Mouse (Mus musculus) midbrain, embryonic 16.5 days (tissue): ENCODE measurements at regions not wholly inside any gene's neighbourhood (a gene's known extent, or its start where the extent isn't known, plus 50 kb on each side); places are given as distances from the start of the nearest gene placed in this dataset.

Experiments used
- ATAC-seq: fragments of 200-750 bp; cut with Nextera tagmentation; 2 replicates; pipeline ENCODE4 v1.8.0; 2017; ENCODE audit warnings: moderate TSS enrichment
- H3K27ac ChIP-seq: fragments of 300-500 bp; sonication (generic); 2 replicates; pipeline ENCODE4 v1.5.1; 2014; ENCODE audit warnings: mild to moderate bottlenecking, low read length, mixed read lengths
- H3K27me3 ChIP-seq: fragments of 300-500 bp; sonication (generic); 2 replicates; pipeline ENCODE4 v1.6.1; 2014; ENCODE audit warnings: low read depth, low read length, mixed read lengths; ENCODE audit not compliant: control insufficient read depth, insufficient read depth
- H3K36me3 ChIP-seq: fragments of 300-500 bp; sonication (generic); 2 replicates; pipeline ENCODE4 v1.6.1; 2014; ENCODE audit warnings: mild to moderate bottlenecking, low read length, moderate library complexity, mixed read lengths; ENCODE audit not compliant: control insufficient read depth, insufficient read depth
- H3K4me1 ChIP-seq: fragments of 300-500 bp; sonication (generic); 2 replicates; pipeline ENCODE4 v1.6.1; 2014; ENCODE audit warnings: mild to moderate bottlenecking, low read length, mixed read lengths; ENCODE audit not compliant: control insufficient read depth, insufficient read depth
- H3K4me2 ChIP-seq: fragments of 300-500 bp; sonication (generic); 2 replicates; pipeline ENCODE4 v1.6.1; 2014; ENCODE audit warnings: mild to moderate bottlenecking, low read length, mixed read lengths
- H3K4me3 ChIP-seq: fragments of 300-500 bp; sonication (generic); 2 replicates; pipeline ENCODE4 v1.5.1; 2014; ENCODE audit warnings: low read depth, mild to moderate bottlenecking, low read length, moderate library complexity, mixed read lengths
- H3K9ac ChIP-seq: fragments of 300-500 bp; sonication (generic); 2 replicates; pipeline ENCODE4 v1.6.1; 2014; ENCODE audit warnings: low read depth, low read length, mixed read lengths
- H3K9me3 ChIP-seq: fragments of 300-500 bp; sonication (generic); replicated peaks from 2 replicates; pipeline ENCODE4 v1.6.1; 2014; ENCODE audit warnings: mild to moderate bottlenecking, low read length, mixed read lengths; ENCODE audit not compliant: control insufficient read depth, poor library complexity, severe bottlenecking
- WGBS: fragments of 180-500 bp; shearing (Covaris S2); extraction: QIAGEN DNeasy Blood & Tissue Kit; methylation state at CpG from one replicate; pipeline ENCODE4 v1.1.7; 2014; 5-methylcytosine and 5-hydroxymethylcytosine counted together

DNA sequence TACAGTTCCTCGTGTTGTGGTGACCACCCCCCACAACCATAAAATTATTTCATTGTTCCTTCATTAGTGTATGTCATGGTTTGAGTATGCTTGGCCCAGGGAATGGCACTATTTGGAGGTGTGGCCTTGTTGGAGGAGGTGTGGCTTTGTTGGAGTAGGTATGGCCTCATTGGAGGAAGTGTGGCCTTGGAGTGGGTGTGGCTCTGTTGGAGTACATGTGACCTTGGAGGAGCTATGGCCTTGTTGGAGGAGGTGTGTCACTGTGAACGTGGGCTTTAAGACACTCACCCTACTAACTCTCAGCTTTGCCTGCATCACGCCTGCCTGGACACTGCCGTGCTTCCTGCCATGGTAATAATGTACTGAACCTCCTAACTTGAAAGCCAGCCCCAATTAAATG is 179.9 kb downstream of the Cryba4 start:
- H3K9me3 ChIP-seq, result no peaks in the 10 kb centered on the region
- no peak overlapping the region for H3K9ac ChIP-seq
- no peaks in the 10 kb centered on the region for H3K27me3 ChIP-seq
- no peak overlapping the region for H3K4me2 ChIP-seq
- no peaks in the 10 kb centered on the region for H3K36me3 ChIP-seq
- H3K27ac ChIP-seq, result no peak overlapping the region
- no peak overlapping the region for H3K4me3 ChIP-seq
- no peak for ATAC-seq
- H3K4me1 ChIP-seq, result no peaks in the 10 kb centered on the region
- WGBS, result 67% methylated on average over 4 of the region's 4 CpGs

DNA sequence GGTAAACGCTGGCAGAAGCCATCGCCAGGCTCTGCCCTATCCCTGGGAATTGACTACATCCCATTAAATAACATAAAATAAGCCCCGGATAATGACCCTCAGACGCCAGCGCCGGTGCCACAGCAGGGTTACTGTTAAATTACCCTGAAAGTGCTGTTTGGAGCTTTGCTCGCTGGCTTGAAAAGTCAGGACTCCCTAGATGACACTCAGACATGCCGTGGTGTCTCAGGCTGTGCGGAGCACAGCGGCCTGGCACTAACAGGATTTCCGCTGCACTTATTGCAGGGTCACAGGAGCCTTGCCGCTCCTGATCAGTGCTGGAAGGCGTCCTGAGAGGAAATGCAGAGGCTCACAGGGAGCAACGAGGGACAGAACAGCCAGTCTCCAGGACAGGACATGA is 175.2 kb downstream of the Cryba4 start:
- H3K27me3 ChIP-seq, result no peaks in the 10 kb centered on the region
- no peak for ATAC-seq
- H3K27ac ChIP-seq, result no peak overlapping the region
- H3K4me2 ChIP-seq, result no peak overlapping the region
- H3K9me3 ChIP-seq, result no peaks in the 10 kb centered on the region
- H3K36me3 ChIP-seq, result no peaks in the 10 kb centered on the region
- no peak overlapping the region for H3K4me3 ChIP-seq
- WGBS, result 13% methylated on average over 14 of the region's 14 CpGs
- no peak overlapping the region for H3K9ac ChIP-seq
- 0 out of 2 replicates have a peak, but pooled peaks cover 2% of the 10 kb centered on the region for H3K4me1 ChIP-seq

DNA sequence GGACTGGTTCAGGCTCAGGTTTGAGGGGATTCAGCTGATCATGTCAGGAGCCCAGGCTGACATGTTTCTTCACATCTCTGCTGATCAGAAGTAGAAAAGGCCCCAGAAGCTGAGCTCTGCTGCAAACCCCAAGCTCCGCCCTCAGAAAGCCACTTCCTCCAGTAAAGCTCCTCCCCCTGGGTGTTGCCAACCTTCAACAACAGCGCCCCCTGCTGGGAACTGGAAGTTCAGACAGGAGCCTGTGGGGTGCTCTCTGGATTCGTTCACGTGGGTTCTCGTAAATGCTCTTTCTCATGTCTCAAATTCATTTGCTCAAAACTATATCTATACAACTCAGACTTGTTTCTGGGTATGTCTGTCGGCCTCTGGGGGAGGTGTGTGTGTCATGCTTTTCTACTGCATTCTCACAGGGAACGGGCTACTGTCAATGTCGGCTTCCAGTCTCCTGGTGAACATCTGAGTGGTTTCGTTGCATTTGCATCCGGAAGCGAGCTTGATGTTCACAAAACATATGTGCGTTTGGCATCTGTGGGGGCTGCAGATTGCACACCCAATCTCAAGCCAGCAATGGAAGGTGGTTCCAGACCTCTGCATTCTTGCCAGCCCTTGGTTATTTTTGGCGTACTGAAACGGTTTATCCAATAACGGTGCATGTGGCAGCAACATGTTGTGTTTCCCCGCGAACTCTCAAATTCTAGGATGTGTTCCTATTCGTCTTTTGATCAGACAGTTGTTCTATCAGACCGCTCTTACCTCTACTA is 174.3 kb downstream of the Cryba4 start:
- Histone ChIP-seq H3K4me1 (0 out of 2 replicates have a peak, but pooled peaks cover 2% of the 10 kb centered on the region), H3K27me3 (no peaks in the 10 kb centered on the region), H3K4me3 (no peak overlapping the region), H3K9me3 (no peaks in the 10 kb centered on the region), H3K36me3 (no peaks in the 10 kb centered on the region), H3K27ac (no peak overlapping the region), H3K9ac (no peak overlapping the region), H3K4me2 (no peak overlapping the region)
- 83% methylated on average over 19 of the region's 19 CpGs for WGBS
- ATAC-seq, result no peak

DNA sequence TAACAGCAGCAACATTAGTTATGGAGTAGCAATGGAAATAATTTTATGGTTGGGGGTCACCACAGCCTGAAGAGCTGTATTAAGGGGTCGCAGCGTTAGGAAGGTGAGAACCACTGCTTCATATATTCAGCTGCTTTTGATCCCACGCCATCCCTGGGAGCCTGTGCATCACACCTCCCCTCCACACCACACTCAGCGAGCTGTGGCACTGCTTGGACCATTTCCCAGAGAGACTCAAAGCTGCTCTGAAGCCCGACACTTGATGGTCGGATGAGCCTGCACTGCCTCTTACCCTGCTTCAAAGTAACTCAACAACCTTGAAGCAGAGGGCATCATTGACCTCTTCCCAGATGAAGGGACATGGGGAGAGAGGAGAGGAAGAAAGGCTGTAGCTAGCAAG is 171.3 kb downstream of the Cryba4 start:
- ATAC-seq, result no peak
- H3K4me2 ChIP-seq, result no peak overlapping the region
- no peaks in the 10 kb centered on the region for H3K36me3 ChIP-seq
- H3K4me1 ChIP-seq, result 0 out of 2 replicates have a peak, but pooled peaks cover 2% of the 10 kb centered on the region
- H3K9ac ChIP-seq, result no peak overlapping the region
- no peaks in the 10 kb centered on the region for H3K9me3 ChIP-seq
- WGBS, result 69% methylated on average over 6 of the region's 6 CpGs
- no peak overlapping the region for H3K27ac ChIP-seq
- no peaks in the 10 kb centered on the region for H3K27me3 ChIP-seq
- H3K4me3 ChIP-seq, result no peak overlapping the region

DNA sequence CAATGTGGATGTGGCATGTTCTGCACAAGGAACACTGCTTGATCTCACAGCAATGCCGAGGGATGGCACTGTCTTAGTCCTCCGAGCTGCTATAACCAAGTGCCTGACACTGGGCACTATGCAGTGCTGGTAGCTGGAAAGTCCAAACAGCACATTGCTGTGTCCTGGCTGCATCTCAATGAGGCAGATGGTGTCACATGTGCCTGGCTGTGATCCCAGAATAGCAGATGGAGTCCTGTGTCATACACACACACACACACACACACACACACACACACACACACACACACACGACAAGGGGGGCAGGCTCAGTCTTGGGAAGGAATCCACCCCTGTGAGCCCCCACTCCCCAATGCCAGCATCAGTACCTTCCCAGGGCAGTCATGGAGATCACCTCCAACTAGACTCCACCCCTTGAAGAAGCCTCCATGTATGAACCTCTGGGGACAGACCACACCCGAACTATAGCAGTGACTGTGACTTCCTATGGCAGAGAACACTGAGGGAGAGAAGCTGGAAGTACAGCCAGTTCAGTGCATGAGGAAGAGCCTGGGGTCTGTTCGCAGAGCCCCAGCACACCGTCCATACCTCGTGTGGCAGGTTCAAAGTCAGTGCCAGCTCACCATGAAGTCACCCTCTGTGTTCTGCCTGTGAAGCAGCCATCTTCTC is 160.3 kb downstream of the Cryba4 start:
- Histone ChIP-seq H3K9me3 (no peaks in the 10 kb centered on the region), H3K27ac (no peak overlapping the region), H3K4me1 (no peaks in the 10 kb centered on the region), H3K4me3 (no peak overlapping the region), H3K4me2 (no peak overlapping the region), H3K36me3 (no peaks in the 10 kb centered on the region), H3K27me3 (no peaks in the 10 kb centered on the region), H3K9ac (no peak overlapping the region)
- WGBS, result 78% methylated on average over 7 of the region's 7 CpGs
- ATAC-seq, result peak; percentile 25; the same call in 1 of the 2 replicates

DNA sequence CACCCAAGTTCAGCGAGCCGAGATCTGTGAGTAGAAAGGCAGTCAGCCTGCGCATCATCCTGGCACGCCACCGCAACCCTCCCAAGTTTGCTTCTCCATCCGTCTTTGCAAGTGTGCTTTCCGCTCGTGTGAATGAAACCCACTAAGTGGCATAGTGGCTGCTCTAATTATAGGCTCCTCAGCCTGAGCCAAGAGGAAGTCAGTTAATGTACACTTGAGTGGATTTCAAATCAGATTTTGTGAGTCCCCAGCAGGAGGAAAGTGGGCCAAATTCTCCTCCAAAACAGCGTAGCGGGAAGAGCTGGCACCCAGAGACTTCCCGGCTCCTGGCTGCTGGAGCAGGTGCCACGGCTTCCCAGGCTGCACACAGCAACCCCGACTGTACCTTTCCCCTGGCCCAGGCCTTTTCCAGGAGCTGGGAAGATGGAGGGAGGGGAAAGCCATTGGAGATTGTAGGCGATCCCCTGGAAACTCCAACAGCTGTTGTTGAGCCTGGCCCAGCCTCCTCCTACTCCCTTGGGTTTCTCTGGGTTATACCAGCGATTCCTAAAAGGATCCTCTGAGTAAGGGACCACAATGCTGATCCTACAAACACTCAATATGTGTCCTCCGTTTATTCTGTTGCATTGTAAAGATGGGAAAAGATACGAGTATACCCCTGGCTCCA is 158.3 kb downstream of the Cryba4 start:
- Histone ChIP-seq H3K4me2 (no peak overlapping the region), H3K27ac (no peak overlapping the region), H3K4me3 (no peak overlapping the region), H3K9me3 (no peaks in the 10 kb centered on the region), H3K27me3 (no peaks in the 10 kb centered on the region), H3K4me1 (peaks cover 9% of the 10 kb centered on the region), H3K9ac (no peak overlapping the region), H3K36me3 (no peaks in the 10 kb centered on the region)
- no peak for ATAC-seq
- 62% methylated on average over 17 of the region's 17 CpGs for WGBS

DNA sequence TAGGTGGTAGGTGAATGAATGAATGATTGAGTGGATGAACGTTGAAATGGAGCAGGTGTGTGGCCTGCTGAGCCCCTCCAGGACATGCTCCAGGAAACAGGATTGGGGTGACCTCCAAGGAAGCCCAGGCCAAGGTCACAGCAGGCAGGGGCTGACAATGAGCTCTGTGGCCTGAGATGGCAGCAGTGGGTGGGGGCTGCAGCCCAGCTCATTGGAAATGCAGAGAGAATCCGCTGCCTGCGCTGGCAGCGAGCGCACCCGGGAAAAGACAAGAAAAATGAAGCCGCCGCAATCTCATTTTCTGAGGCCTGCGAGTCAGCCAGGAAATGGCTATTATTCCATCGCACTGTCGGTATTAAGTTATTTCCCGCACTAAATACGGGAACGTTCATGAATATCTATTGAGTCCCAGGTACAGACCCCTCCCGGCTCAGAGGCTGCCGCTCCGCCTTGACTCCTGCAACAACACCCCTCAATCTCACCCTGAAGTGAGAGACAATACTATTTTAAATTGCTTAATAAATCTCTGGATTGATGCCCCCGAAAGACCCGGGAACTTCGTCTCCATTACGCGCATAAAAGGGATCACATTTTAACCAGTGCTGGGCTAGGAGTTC is 153.7 kb downstream of the Cryba4 start:
- peak overlapping the region; percentile 78 for H3K27ac ChIP-seq
- no peaks in the 10 kb centered on the region for H3K36me3 ChIP-seq
- H3K4me2 ChIP-seq, result peak overlapping the region; percentile 38
- peak overlapping the region; percentile 36; the same call in 1 of the 2 replicates for H3K9ac ChIP-seq
- 20% methylated on average over 22 of the region's 22 CpGs for WGBS
- H3K27me3 ChIP-seq, result no peaks in the 10 kb centered on the region
- peak; percentile 50 for ATAC-seq
- H3K4me1 ChIP-seq, result peaks cover 11% of the 10 kb centered on the region
- H3K4me3 ChIP-seq, result no peak overlapping the region
- H3K9me3 ChIP-seq, result no peaks in the 10 kb centered on the region

DNA sequence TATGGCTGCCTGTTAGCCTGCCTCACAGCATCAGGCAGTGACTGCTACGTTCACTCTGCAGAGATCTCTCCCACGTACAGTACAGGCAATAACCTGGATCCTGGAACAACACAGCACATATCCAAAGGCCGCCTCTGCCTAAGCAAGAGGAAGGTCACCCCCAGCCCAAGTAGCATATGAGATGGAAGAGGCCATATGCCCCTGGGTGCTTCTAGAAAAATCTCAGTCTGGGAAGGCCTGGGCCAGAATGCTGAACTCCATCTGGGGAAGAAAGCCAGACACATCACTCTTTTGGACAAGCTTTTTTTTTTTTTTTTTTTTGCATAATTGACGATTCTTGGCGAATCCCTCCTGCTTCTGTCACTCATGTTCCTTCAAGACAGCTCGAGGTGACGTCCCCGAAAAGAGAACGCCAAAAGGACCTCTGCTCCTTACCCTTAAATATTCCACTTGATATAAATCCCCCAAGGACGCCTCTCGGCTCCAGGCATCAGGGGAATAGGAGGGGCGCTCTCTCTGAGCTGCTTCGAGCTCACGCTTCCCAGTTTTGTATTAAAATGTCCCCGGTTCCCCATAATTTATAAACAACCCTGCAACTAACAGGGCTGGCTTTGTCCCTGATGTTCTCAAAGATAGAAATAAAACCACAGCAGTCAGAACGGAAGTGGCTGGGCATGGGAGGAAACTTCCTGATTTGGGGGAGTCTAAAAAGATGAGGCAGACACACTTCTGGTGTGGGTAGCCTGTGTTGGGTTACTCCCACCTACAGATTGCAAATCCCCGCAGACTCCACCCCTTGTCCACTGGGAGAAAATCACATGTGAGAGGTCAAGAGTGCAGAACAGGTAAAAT is 150.4 kb downstream of the Cryba4 start:
- Histone ChIP-seq H3K27ac (no peak overlapping the region; the same call in 1 of the 2 replicates), H3K9ac (no peak overlapping the region), H3K27me3 (no peaks in the 10 kb centered on the region), H3K4me1 (peaks cover 11% of the 10 kb centered on the region), H3K4me2 (no peak overlapping the region), H3K9me3 (no peaks in the 10 kb centered on the region), H3K36me3 (no peaks in the 10 kb centered on the region), H3K4me3 (no peak overlapping the region)
- WGBS, result 64% methylated on average over 17 of the region's 17 CpGs
- no peak for ATAC-seq
